Mouse (Mus musculus) liver, embryonic 13.5 days (tissue): ENCODE measurements around the gene Aurkc. TPM values are rescaled to one million over a fixed set of nuclear protein-coding genes. Genes with fewer than 3 reads are reported as not detected.
"Not testable (repeated sequence)": the region's sequence is repeated elsewhere in the genome, so short reads cannot be mapped to it uniquely, and the experiment has no call there.

Experiments
- ATAC-seq: fragments of 200-750 bp; cut with Nextera tagmentation; 2 replicates; pipeline ENCODE4 v1.8.0; 2017; ENCODE audit warnings: low read depth, mild to moderate bottlenecking, moderate number of reproducible peaks, moderate library complexity
- DNase-seq: peaks from one replicate; pipeline ENCODE4 v3.0.0; 2022
- H3K27ac ChIP-seq: fragments of 300-500 bp; sonication (generic); 2 replicates; pipeline ENCODE4 v1.5.1; 2015; ENCODE audit warnings: moderate library complexity, mild to moderate bottlenecking, inconsistent platforms
- H3K27me3 ChIP-seq: fragments of 300-500 bp; sonication (generic); 2 replicates; pipeline ENCODE4 v1.6.1; 2015; ENCODE audit warnings: mild to moderate bottlenecking, inconsistent platforms
- H3K36me3 ChIP-seq: fragments of 300-500 bp; sonication (generic); 2 replicates; pipeline ENCODE4 v1.6.1; 2015; ENCODE audit warnings: mild to moderate bottlenecking, inconsistent platforms
- H3K4me1 ChIP-seq: fragments of 300-500 bp; sonication (generic); replicated peaks from 2 replicates; pipeline ENCODE4 v1.6.1; 2015; ENCODE audit warnings: inconsistent platforms
- H3K4me2 ChIP-seq: fragments of 300-500 bp; sonication (generic); 2 replicates; pipeline ENCODE4 v1.6.1; 2015; ENCODE audit warnings: inconsistent platforms, mild to moderate bottlenecking, moderate library complexity
- H3K4me3 ChIP-seq: fragments of 300-500 bp; sonication (generic); replicated peaks from 2 replicates; pipeline ENCODE4 v1.5.1; 2015; ENCODE audit warnings: mild to moderate bottlenecking, inconsistent platforms
- H3K9ac ChIP-seq: fragments of 300-500 bp; sonication (generic); 2 replicates; pipeline ENCODE4 v1.6.1; 2015; ENCODE audit warnings: mild to moderate bottlenecking, inconsistent platforms
- H3K9me3 ChIP-seq: fragments of 300-500 bp; sonication (generic); replicated peaks from 2 replicates; pipeline ENCODE4 v1.6.1; 2016; ENCODE audit warnings: inconsistent platforms
- WGBS: fragments of 180-500 bp; shearing (Covaris S2); methylation state at CpG from one replicate; pipeline ENCODE4 v1.1.7; 2015; ENCODE audit not compliant: insufficient replicate concordance; 5-methylcytosine and 5-hydroxymethylcytosine counted together
- polyA plus RNA-seq: library from polyadenylated mRNA; unstranded; fragments of >200 nt; fragmentation: Nextera tagmentation; extraction: Ambion mirVana; gene quantifications from 2 replicates; pipeline ENCODE4 v1.2.1, GENCODE M21; 2015

Aurkc gene
- not detected in 2 replicates for polyA plus RNA-seq

GRCm38 (mm10) chr7:6995251-6995650, at the start of gene Aurkc:
Aurkc (plus strand) TSS chr7:6995300.
- H3K9ac ChIP-seq, H3K4me3 ChIP-seq, H3K4me2 ChIP-seq, H3K9me3 ChIP-seq, DNase-seq, H3K27ac ChIP-seq, H3K4me1 ChIP-seq, H3K27me3 ChIP-seq, H3K36me3 ChIP-seq, ATAC-seq: not testable (repeated sequence)
- 57% methylated on average over 11 of the region's 11 CpGs for WGBS

- not testable (repeated sequence) for H3K27ac ChIP-seq, H3K9ac ChIP-seq, ATAC-seq, DNase-seq, H3K27me3 ChIP-seq, H3K36me3 ChIP-seq, H3K4me3 ChIP-seq, H3K4me2 ChIP-seq, H3K4me1 ChIP-seq, H3K9me3 ChIP-seq
- WGBS: 80% methylated on average over 20 of the region's 20 CpGs
Observed at GRCm38 (mm10) chr7:6948061-6948460, 47.0 kb upstream of the Aurkc start.

GRCm38 (mm10) chr7:6956576-6956975, 38.5 kb upstream of the Aurkc start:
- H3K9ac ChIP-seq: no peak overlapping the region
- H3K4me3 ChIP-seq: no peak overlapping the region
- DNase-seq (no peak), ATAC-seq (no peak)
- WGBS: 66% methylated on average over 4 of the region's 4 CpGs
- H3K36me3 ChIP-seq: no peaks in the 10 kb centered on the region
- no peaks in the 10 kb centered on the region for H3K9me3 ChIP-seq
- H3K4me1 ChIP-seq: no peaks in the 10 kb centered on the region
- no peak overlapping the region for H3K4me2 ChIP-seq
- H3K27ac ChIP-seq: no peak overlapping the region
- H3K27me3 ChIP-seq: no peaks in the 10 kb centered on the region

- H3K4me3 ChIP-seq: no peak overlapping the region
- H3K27ac ChIP-seq: no peak overlapping the region
- no peak overlapping the region for H3K4me2 ChIP-seq
- no peak for DNase-seq
- H3K27me3 ChIP-seq: no peaks in the 10 kb centered on the region
- no peaks in the 10 kb centered on the region for H3K9me3 ChIP-seq
- no peak for ATAC-seq
- 59% methylated on average over 1 of the region's 1 CpGs for WGBS
- H3K4me1 ChIP-seq: no peaks in the 10 kb centered on the region
- no peak overlapping the region for H3K9ac ChIP-seq
- H3K36me3 ChIP-seq: no peaks in the 10 kb centered on the region
Observed at GRCm38 (mm10) chr7:6958574-6958973, 36.5 kb upstream of the Aurkc start.

GRCm38 (mm10) chr7:6973566-6973965, 21.5 kb upstream of the Aurkc start:
- DNase-seq: no peak
- H3K4me3 ChIP-seq: no peak overlapping the region
- no peak overlapping the region for H3K4me2 ChIP-seq
- peaks cover 7% of the 10 kb centered on the region; the same call in 1 of the 2 replicates for H3K9me3 ChIP-seq
- H3K9ac ChIP-seq: no peak overlapping the region
- H3K27ac ChIP-seq: no peak overlapping the region
- WGBS: 64% methylated on average over 1 of the region's 1 CpGs
- no peak for ATAC-seq
- H3K36me3 ChIP-seq: no peaks in the 10 kb centered on the region
- no peaks in the 10 kb centered on the region for H3K27me3 ChIP-seq
- no peaks in the 10 kb centered on the region for H3K4me1 ChIP-seq

GRCm38 (mm10) chr7:6976890-6977289, 18.2 kb upstream of the Aurkc start:
- DNase-seq (no peak), ATAC-seq (no peak)
- no peak overlapping the region for H3K9ac ChIP-seq
- 76% methylated on average over 19 of the region's 19 CpGs for WGBS
- no peaks in the 10 kb centered on the region for H3K27me3 ChIP-seq
- H3K36me3 ChIP-seq: no peaks in the 10 kb centered on the region
- H3K27ac ChIP-seq: no peak overlapping the region
- H3K4me1 ChIP-seq: no peaks in the 10 kb centered on the region
- H3K9me3 ChIP-seq: peaks cover 7% of the 10 kb centered on the region; the same call in 1 of the 2 replicates
- no peak overlapping the region for H3K4me2 ChIP-seq
- H3K4me3 ChIP-seq: no peak overlapping the region

GRCm38 (mm10) chr7:6998914-6999313, 3.8 kb downstream of the Aurkc start:
- not testable (repeated sequence) for H3K4me1 ChIP-seq, H3K27me3 ChIP-seq, ATAC-seq, H3K36me3 ChIP-seq, H3K9ac ChIP-seq, H3K4me2 ChIP-seq, H3K4me3 ChIP-seq, H3K27ac ChIP-seq, H3K9me3 ChIP-seq, DNase-seq
- 45% methylated on average over 3 of the region's 3 CpGs for WGBS

GRCm38 (mm10) chr7:7005441-7005840, 10.3 kb downstream of the Aurkc start:
- H3K9me3 ChIP-seq, H3K36me3 ChIP-seq, ATAC-seq, DNase-seq, H3K4me1 ChIP-seq, H3K9ac ChIP-seq, H3K4me2 ChIP-seq, H3K27me3 ChIP-seq, H3K4me3 ChIP-seq, H3K27ac ChIP-seq: not testable (repeated sequence)
- 44% methylated on average over 5 of the region's 5 CpGs for WGBS

- no peak overlapping the region for H3K4me3 ChIP-seq
- H3K4me2 ChIP-seq: no peak overlapping the region
- H3K27me3 ChIP-seq: no peaks in the 10 kb centered on the region
- H3K9ac ChIP-seq: no peak overlapping the region
- DNase-seq: no peak
- H3K27ac ChIP-seq: no peak overlapping the region
- no peaks in the 10 kb centered on the region for H3K36me3 ChIP-seq
- no peak for ATAC-seq
- H3K9me3 ChIP-seq: 0 out of 2 replicates have a peak, but pooled peaks cover 12% of the 10 kb centered on the region
- no peaks in the 10 kb centered on the region for H3K4me1 ChIP-seq
Observed at GRCm38 (mm10) chr7:7027445-7027844, 32.3 kb downstream of the Aurkc start.

- ATAC-seq, DNase-seq: not testable (repeated sequence)
- WGBS: 47% methylated on average over 7 of the region's 7 CpGs
Observed at GRCm38 (mm10) chr7:7049659-7050320, 54.7 kb downstream of the Aurkc start.

More at GRCm38 (mm10) chr7:7049659-7050320, 54.7 kb downstream of the Aurkc start:
- not testable (repeated sequence) for H3K4me2 ChIP-seq, H3K27ac ChIP-seq, H3K27me3 ChIP-seq, H3K4me1 ChIP-seq, H3K9me3 ChIP-seq, H3K36me3 ChIP-seq, H3K4me3 ChIP-seq, H3K9ac ChIP-seq
